Mouse (Mus musculus) spleen, postnatal 4 days (tissue): Measurements from ENCODE around the gene Tbce.
A peak's percentile ranks its signal among the peaks of the same experiment; 100 is the strongest.
"Not testable (repeated sequence)": the region's sequence is repeated elsewhere in the genome, so short reads cannot be mapped to it uniquely, and the experiment has no call there.

Experiments used
- DNase-seq, 2 experiments: peaks; one replicate each; pipeline ENCODE4 v3.0.0; 2022; ENCODE audit warnings: low spot score in 2 of 2

The Tbce gene

DNA sequence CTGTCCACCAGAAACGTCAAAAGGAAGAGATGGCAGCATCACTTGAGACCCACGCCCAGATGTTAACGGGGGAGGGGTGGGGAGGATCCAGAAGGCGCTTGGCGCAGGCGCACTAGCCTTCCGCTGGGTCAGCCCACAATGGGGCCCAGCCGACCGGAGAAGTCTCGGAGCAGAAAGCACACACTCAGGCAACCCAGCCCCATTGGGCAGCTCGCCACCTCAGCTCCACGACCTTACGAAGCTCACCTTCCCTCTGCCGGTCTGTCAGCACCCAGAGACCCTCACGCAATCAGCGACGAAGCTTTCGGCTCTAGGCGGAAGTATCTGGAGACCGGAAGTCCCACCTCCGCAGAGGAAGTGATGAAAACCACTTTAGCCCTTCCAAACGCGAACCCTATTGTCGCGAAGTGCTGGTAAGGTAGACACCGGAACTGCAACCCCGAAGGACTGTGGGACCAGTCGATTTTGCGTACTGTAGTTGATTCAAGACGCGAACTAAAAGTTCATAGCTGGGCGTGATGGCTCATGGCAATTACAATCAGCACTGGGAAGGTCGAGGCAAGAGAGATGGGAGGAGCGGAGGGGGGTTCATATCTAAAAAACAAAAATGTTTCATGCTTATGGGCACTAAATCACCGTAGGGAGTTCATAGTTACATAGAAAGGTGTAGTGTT is at the start of gene Tbce:
Gene Tbce (minus strand): TSS at position 347 of the 674 bp plus-strand sequence.
- peak; percentile 87 to 95 for DNase-seq

- DNase-seq, result no peak
Observed at GRCm38 (mm10) chr13:14088669-14089068, 49.2 kb upstream of the Tbce start.

DNA sequence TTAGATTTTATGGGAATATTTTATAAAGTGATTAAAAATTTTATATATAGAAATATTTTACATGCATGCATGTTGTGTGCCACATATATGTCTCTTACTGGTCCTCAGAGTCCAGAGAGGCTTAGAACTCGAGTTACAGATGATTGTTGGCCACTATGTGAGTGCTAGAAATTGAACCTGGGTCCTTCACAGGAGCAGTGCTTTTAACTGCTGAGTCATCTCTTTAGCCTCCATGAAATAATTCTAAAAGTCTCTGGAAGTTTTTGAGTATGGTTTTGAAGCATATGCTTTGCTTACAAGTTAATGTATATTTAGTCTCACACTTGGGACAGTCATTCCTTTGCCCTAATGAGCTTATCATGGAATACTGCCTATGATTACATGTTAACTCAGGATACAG is 35.9 kb upstream of the Tbce start:
- no peak for DNase-seq

GRCm38 (mm10) chr13:14074371-14074770 is 34.9 kb upstream of the Tbce start:
- no peak for DNase-seq

DNA sequence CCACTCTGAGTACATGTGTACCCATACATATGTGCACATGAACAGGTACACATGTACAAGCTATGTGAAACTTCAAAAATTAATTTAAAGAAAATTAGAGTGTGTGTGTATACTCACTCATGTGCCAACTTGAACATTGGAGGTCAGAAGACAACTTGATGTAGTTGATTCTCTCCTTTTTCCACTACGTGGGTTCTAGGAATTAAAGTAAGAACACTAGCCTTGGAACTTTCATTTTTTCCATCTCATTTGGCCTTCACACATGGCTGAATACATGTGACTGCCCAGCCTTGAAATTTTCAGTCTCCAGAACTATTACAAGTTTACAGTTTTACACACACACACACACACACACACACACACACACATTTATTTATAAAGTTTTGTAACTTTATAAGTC is 29.9 kb upstream of the Tbce start:
- DNase-seq, result no peak

GRCm38 (mm10) chr13:14068035-14068434 is 28.6 kb upstream of the Tbce start:
- DNase-seq, result no peak

GRCm38 (mm10) chr13:14065701-14066100 is 26.3 kb upstream of the Tbce start:
- DNase-seq, result no peak

DNA sequence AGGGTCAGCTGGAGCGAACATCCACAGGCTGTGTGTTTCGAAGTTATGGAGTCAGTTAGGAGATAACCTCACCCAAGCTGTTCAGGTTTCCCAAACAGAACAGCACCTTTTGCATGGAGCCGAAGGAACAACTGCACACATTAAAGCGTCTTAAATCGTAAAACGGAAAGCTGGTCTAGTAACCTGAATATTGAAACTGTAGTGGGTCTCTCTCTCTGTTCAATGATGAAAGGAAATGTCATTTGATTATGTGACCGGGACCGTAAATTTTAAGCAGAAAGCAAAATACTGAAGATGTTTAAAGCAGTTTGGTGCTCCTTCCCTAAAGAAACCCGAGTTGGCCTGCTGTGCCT is 25.6 kb upstream of the Tbce start:
- no peak for DNase-seq

GRCm38 (mm10) chr13:14064341-14065027 is 25.0 kb upstream of the Tbce start:
- peak; percentile 60 to 83 for DNase-seq

DNA sequence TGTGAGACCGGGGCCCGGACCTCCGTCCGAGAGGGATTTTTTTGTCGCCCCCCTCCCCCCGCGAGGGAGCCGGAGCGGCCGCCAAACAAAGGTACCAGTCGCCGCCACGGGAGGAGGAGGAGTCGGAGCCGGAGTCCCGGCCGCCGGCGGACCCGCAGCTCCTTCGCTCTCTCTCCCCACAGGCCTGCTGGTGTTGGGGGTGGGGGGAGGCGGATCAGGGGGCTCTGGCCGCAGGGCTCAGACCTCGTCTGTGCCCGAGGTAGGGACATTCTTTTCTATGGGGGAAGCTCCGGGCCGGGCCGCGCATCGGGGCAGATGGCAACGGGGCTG is 24.5 kb upstream of the Tbce start:
- no peak for DNase-seq

- DNase-seq, result peak; percentile 94 to 95
Observed at GRCm38 (mm10) chr13:14063013-14063941, 23.8 kb upstream of the Tbce start, which contains the start of the genes Arid4b and Ggps1. Gene Arid4b, plus strand, starts transcription at chr13:14063232. Gene Ggps1, minus strand, starts transcription at chr13:14063488.

- DNase-seq, result no peak
Observed at GRCm38 (mm10) chr13:14062209-14063012, 23.0 kb upstream of the Tbce start.

GRCm38 (mm10) chr13:14059582-14059981 is 20.1 kb upstream of the Tbce start:
- DNase-seq, result no peak

- DNase-seq, result no peak
Observed at GRCm38 (mm10) chr13:14056801-14057200, 17.4 kb upstream of the Tbce start.

DNA sequence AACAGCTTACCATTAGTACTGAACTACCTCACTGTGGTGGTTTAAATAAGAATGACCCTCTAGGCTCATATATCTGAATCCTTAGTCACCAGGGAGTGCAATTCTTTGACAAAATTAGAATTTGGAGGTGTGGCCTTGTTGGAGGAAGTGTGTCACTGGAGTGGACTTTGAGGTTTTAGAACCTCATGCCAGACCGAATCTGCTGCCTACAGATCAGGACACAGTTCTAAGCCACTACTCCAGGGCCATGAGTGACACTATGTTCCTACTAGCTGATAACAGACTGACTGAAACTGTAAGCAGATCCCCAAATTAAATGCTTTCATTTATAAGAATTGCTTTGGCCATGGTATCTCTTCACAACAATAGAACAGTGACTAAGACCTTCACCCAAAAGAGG is 10.4 kb upstream of the Tbce start:
- no peak for DNase-seq

- no peak for DNase-seq
Observed at GRCm38 (mm10) chr13:14044521-14044920, 5.1 kb upstream of the Tbce start.

GRCm38 (mm10) chr13:14043851-14044250 is 4.4 kb upstream of the Tbce start:
- no peak for DNase-seq

GRCm38 (mm10) chr13:14040186-14040585 is 748 bp upstream of the Tbce start:
- no peak for DNase-seq

DNA sequence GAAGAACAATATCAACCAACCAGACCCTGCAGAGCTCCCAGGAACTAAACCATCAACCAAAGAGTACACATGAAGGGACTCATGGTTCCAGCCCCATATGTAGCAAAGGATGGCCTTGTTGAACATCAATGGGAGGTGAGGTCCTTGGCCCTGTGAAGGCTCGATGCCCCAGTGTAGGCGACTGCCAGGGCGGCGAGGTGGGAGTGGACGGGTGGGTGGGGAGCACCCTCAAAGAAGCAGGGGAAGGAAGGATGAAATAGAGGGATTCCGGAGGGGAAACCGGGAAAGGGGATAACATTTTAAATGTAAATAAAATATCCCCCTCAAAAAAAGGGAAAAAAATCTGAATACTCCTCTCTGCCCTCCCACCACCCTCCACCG is 537 bp downstream of the Tbce start:
- DNase-seq, result peak in 1 of 2 experiments; percentile 12

GRCm38 (mm10) chr13:14035875-14036630 is 3.4 kb downstream of the Tbce start:
- DNase-seq, result no peak

DNA sequence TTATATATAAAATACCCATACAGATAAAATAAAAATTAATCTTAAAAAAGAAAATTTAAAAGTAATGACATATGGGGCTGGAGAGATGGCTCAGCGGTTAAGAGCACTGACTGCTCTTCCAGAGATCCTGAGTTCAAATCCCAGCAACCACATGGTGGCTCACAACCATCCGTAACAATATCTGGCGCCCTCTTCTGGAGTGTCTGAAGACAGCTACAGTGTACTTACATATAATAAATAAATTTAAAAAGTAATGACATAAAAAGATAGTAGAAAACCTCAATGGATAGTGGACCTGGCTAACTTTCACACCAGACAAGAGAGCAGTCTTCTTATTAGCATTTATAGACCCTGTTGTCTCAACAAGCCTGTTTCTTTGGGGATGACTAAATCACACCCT is 4.1 kb downstream of the Tbce start:
- DNase-seq, result not testable (repeated sequence)
